Mouse (Mus musculus) telencephalon, adult 2 months (tissue): Measurements from ENCODE around the gene Itgal.
"Not testable (repeated sequence)": the region's sequence is repeated elsewhere in the genome, so short reads cannot be mapped to it uniquely, and the experiment has no call there.

Source experiments
- DNase-seq: peaks from one replicate; pipeline ENCODE4 v3.0.0-alpha.2; 2011; ENCODE audit warnings: low read depth, low spot score

Gene Itgal

DNA sequence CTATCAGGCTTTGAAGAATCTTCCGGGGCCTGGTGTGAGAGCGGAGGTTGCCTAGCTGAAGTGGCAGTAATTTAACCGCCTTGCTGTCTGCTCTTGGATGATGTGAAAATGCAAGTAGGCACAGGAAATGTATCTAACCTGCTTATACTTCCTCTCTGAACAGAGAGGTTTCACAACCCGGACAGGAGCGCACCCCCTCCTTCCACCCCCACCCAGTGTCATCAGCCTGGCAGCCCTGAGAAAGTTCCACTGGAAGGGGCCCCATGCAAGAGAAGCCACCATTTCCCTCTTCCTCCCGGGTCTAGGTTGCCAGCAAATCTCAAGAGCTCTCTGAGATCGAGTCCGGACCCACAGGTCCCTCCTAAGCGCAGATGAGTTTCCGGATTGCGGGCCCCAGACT is at the start of gene Itgal:
Itgal (plus strand) TSS at position 163 of the 400 bp plus-strand sequence.
- no peak for DNase-seq

DNA sequence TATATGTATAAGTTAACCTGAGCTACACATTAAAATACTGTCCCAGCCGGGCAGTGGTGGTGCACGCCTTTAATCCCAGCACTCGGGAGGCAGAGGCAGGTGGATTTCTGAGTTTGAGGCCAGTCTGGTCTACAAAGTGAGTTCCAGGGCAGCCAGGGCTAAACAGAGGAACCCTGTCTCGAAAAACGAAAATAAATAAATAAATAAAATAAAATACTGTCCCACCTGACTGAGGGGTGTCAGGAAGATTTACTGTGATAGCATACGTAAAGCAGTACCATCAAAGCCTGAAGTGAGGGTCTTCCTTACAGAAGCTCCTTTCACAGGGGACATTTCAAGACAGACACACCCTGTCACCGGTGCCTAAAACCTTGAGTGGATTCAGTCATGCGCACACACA is 45.5 kb upstream of the Itgal start:
- not testable (repeated sequence) for DNase-seq

DNA sequence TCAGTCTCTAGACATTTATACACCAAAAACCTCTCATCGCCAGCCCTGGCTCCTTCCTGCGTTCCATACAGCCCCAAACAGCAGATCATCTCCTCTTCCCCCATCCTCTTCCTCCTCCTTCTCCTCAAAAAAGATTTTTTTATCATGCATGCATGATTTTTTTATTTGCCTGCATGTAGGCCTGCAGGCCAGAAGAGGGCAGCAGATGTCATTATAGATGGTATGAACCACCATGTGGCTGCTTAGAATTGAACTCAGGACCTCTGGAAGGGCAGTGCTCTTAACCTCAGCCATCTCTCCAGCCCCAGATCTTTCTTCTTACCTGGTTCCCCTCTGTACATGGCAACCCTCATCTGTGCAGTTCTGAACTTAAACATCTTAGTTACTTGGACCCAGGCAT is 43.6 kb upstream of the Itgal start:
- no peak for DNase-seq

GRCm38 (mm10) chr7:127253341-127253740 is 42.7 kb upstream of the Itgal start:
- DNase-seq, result no peak

DNA sequence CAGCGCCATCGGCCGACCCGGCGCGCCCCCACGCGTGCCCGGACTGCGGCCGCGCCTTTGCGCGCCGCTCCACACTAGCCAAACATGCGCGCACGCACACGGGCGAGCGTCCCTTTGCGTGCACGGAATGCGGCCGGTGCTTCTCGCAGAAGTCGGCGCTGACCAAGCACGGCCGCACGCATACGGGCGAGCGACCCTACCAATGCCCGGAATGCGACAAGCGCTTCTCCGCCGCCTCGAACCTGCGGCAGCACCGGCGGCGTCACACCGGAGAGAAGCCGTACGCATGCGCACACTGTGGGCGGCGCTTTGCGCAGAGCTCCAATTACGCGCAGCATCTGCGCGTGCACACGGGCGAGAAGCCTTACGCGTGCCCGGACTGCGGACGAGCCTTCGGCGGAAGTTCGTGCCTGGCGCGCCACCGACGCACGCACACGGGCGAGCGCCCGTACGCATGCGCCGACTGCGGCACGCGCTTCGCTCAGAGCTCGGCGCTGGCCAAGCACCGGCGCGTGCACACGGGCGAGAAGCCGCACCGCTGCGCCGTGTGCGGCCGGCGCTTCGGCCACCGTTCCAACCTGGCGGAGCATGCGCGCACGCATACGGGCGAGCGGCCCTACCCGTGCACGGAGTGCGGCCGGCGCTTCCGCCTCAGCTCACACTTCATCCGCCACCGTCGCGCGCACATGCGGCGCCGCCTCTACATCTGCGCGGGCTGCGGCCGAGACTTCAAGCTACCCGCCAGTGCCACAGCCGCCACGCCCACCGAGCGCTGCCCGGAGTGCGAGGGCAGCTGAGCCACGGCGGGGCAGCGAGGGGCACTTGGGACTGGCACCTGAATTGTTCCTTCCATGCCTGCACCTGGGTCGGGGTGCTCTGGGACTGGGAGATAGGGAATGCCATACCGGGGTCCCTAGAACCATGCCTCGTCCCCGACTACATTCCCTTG is 42.0 kb upstream of the Itgal start:
- peak; percentile 96 for DNase-seq

DNA sequence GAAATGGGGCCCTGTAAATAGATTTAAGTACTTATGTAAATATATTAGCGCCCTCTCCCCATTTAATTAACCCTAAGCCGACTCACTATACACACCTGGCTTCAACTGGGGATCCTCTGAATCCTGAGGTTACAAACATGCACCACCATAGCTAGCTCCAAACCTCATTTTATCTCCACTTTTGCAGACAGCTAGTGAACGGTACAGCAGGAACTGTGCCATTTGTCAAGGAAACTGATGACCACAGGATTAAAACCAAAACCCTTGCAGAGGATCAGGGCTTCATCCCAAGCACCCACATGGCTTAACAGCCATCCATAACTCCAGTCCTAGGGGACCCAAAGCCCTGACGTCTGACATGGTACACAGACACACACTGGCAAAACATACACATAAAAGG is 41.1 kb upstream of the Itgal start:
- no peak for DNase-seq

DNA sequence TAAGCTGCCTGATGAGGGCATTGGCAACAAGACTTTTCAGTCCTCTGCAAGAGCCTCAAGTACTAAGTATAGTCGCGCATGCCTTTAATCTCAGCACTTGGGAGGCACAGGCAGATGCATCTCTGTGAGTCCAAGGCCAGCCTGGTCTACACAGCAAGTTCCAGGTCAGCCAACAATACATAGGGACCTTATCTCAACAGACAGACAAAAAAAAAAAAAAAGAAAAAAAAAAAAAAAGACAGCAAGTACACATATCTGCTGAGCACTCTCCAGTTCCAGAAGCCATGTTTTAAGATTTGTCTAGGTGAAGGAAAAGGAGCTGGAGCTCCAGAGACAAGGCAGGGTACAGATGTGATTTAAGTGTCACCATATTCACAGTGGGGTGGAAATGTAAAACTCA is 40.1 kb upstream of the Itgal start:
- DNase-seq, result no peak

DNA sequence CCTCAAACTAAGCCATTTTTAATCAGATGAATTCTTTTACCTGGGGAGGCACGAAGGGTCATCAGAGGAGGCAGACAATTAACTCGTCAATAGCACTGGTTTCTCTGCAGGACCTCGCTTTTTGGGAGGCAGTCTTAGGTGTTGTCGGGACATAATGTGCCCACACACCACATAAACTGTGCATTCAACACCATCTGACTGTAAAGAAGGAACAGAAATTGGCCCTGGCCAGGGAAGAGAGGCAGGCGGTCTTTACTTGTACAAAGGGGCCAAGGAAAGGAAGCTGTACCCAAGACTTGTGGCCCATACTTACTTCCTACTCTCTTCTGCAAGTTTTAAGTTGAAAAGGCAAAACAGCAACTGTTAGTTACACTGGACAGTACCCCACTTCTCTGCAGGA is 39.5 kb upstream of the Itgal start:
- no peak for DNase-seq

- no peak for DNase-seq
These were observed 36.7 kb upstream of the Itgal start for GRCm38 (mm10) chr7:127259186-127259905.

DNA sequence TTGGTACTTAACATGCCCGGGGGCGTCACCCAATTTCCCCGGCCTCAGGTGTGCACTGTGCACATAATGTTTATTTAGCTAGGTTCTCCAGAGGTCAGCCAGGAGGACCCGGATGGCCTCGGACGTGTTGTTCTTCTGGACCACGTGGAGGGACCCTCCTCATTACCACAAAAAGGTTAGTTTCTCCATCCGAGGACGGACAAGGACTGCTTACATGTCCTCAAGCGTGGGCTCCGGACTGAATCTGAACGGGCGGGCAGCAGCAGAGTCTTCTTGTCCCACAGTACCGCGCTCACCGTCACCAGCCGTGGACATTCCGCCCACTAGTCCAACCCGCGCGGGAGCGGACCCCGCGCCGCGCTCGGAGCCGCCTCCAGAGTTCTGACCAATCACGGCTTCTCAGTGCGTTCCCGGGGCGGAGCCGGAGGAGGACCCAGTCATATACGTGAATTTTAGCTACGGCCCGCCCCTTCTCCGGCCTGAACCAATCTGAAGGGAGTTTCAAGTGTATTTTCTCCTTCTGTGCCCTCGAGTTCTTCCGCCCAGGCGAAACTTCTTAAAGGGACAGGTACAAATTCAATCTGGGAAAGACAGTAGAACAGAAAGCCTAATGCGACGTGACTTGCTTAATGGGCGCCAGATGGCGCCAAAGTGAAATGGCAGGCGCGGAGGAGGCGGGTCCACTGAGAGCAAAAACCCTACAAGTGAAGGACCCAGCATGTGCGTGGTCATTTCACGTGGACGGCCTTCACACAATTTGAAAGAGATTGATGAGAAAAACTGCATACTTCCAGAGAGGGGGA is 35.5 kb upstream of the Itgal start, which contains the start of gene Dctpp1:
Dctpp1 (minus strand) TSS at position 401 of the 803 bp plus-strand sequence.
- DNase-seq, result peak; percentile 99

DNA sequence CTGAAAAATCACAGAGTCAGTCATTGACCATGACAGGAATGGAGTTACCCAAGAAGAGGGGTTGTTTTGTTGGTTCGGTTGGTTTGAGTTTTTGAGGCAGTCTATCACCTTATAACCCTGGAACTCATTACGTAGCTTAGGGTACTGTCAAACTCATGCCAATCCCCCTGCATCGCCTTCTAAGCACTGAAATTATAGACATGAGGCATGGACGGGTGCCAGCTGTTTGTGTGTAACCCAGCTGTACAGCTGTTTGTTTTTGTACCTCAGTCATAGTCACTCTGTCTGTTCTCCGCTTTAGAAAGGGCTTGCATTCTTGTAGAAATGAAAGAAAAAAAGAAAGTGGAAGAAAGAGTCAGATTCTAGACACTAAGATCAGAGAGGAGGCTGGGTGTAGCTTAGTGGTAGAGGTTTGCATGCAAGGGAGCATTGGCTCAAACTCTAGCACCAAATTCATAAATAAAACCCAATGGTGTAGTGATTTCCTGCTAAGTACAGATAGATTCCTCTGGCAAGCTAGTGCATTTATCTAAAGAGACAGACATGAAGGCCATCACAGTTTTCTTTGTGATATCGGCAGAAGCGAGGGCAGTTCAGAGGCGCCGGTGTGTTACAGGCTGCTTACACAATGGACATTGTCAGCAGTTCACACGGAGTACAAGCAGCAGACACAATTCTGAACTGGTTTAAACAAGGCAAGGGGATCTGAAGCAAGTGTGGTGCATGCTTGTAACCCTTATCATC is 33.7 kb upstream of the Itgal start:
- no peak for DNase-seq

DNA sequence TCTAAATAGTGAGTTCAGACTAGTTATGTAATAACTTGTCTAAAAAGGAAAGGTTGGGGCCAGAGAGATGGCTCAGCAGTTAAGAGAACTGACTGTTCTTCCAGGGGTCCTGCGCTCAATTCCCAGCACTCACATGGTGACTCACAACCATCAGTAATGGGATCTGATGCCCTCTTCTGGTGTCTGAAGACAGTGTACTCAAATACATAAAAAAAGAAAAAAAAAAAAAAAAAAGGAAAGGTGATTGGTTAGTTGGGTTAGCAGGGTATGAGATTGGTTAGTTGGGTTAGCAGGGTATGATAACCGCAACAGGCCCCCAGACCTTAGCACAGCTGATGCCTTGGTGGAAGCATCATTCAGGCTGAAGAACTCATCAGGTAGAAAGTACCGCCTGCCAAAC is 32.5 kb upstream of the Itgal start:
- DNase-seq, result no peak

- no peak for DNase-seq
These were observed 25.8 kb upstream of the Itgal start for GRCm38 (mm10) chr7:127270256-127270655.

GRCm38 (mm10) chr7:127270666-127271065 is 25.4 kb upstream of the Itgal start:
- DNase-seq, result no peak

DNA sequence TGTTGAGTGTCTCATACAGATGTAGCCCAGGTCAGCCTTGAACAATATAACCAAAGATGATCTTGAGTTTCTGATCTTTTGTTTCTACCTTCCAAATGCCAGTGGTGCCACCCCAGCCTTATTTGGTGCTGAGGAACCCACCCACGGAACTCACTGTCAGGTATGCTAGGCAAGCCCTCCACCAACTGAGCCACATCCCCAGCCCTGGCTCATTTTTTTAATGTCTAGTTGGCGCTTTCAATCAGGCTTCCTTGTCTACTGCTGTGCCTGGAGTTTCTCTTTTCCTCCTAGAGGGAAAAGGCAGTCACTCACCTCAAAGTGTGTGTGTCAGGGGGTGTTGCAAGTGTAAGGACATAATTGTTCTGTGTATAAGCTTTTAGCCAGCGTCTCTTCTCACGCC is 25.0 kb upstream of the Itgal start:
- no peak for DNase-seq

DNA sequence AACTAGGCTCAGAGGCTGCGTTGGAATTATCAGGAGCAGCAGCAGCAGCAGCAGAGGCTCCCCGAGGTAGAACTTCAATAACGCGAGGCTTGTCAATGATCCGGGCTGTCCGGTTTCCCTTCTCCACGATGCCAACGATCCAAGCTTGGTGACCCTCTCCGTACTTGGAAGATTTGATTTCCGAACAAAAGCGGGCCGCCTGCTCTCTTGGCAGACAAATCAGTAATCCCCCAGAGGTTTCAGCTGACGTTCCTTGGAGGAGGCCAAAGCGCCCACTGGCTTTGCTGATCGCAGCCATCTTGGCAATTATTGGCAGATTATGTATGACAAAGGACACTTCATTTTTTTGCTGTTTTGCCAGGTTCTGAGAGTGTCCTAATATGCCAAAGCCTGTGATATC is 23.5 kb upstream of the Itgal start:
- no peak for DNase-seq

DNA sequence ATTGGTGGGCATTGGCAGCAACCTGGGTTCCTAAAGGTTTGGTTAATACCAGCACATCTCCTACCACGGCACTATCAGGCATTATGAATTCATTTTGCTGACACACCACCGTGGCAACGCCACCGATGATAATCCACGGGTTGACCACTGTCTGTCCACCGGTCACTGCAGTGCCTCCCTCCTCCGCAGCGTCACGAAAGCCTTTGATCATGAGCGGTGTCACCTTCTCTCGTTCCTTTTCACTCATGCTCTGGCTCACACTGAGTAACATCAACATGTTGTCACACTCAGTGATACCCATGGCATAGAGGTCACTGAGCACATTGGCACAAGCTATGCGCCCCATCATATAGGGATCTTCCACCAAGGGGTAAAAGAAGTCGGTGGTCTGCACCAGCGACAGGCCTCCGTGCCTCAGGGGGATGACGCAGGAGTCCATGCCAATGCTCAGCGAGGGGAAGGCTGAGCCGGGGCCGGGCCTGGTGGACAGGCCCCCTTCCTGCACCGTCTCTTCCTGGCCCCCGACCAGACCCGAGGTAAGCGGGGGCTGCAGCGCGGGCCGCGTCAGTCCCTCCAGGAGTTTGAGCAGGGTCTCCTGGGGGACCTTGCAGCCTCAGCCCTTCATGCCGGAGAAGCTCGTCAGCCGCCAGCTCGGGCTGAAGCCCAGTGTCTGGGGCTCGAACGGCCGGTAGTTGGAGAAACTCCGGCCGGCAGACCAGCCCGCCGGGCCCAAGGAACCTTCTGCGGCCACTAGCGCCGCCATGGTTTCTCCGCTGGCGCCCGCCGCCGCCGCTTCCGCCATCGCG is 22.7 kb upstream of the Itgal start:
- no peak for DNase-seq

GRCm38 (mm10) chr7:127273925-127274789 is 21.9 kb upstream of the Itgal start, which contains the start of gene Sephs2:
Sephs2 (minus strand) TSS chr7:127274055.
- peak; percentile 91 for DNase-seq

DNA sequence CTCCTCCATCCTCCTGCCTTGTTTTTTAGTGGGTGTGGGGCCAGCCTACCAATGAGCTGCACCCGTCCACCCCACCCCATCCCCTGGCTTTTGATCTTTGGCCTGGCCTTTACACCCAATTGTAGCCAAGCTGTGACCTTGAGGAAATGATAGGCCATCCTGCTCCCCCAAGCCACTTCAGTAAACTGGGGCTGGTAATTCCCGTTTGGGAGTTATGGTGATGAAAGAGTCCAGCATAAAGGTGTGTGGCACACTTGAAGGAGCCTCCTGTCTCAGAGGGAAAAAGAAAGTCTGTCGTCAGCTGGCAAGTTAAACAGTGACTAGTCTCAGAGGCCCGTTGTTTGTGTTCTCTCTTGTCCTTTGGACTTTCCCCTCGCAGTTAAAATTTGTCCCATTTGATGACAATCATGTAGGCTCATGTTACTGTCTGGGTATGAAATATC is 19.5 kb upstream of the Itgal start:
- no peak for DNase-seq
